Mouse (Mus musculus): ENCODE measurements around the gene Lgals3bp. TPM values are rescaled to one million over a fixed set of nuclear protein-coding genes. Genes with fewer than 3 reads are reported as not detected.

Lgals3bp gene
- total and polyA plus RNA-seq, 3 experiments = 3.0 to 18.3 TPM; not detected in 1

DNA sequence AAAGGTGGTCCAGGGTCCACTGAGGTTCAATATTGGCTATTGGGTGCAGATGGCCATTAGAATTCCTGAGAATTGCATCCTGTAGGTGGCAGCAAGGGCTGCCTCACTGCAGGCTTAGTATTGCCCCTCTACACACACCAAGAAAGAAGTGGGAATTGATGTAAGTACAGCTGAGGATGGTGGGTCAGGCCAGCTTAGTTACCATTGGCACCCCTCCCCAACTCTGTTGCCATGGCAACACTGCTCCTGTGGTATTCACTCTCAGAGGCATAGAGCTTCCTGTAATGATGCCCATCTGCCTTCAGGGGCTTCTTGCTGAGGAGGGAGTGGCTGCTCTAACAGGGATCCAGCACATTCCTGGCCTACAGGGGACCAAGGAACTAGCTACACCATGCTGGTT lies 26.9 kb downstream of the Lgals3bp start:
- H3K9me3 ChIP-seq (replicated peaks; ENCODE audit: insufficient read depth, low read length) = no peaks in the 10 kb centered on the region
- H3K36me3 ChIP-seq (ENCODE audit: control insufficient read depth in 1 of 2, insufficient read depth in 2 of 2, low read length in 2 of 2) = no peaks in the 10 kb centered on the region
- H3K27me3 ChIP-seq (ENCODE audit: control insufficient read depth in 1 of 2, insufficient read depth in 2 of 2, low read length in 2 of 2) = peaks cover 0 to 3% of the 10 kb centered on the region in 2 experiments; a peak in 2 of 4 replicates
- no peaks in the 10 kb centered on the region for H3K79me2 ChIP-seq (ENCODE audit: control insufficient read depth, insufficient read depth, low read length, poor library complexity)
- 0 out of 4 replicates have a peak, but pooled peaks cover 0 to 2% of the 10 kb centered on the region in 2 experiments for H3K4me1 ChIP-seq (ENCODE audit: control insufficient read depth in 1 of 2, insufficient read depth in 2 of 2, low read length in 2 of 2)
- H3K4me3 ChIP-seq (ENCODE audit: control insufficient read depth in 1 of 2, insufficient read depth in 1 of 2, low read depth in 2 of 2, low read length in 2 of 2) = no peak overlapping the region
- no peak overlapping the region for H3K27ac ChIP-seq (ENCODE audit: control insufficient read depth, low read depth, low read length)
- no peak for DNase-seq (ENCODE audit: low read depth, low spot score)
- TF ChIP-seq CTCF (IDR thresholded peaks at IDR 0.05 in 2 of 3, conservative IDR thresholded peaks at IDR 0.05 in 1 of 3; ENCODE audit: control insufficient read depth in 1 of 3, insufficient read depth in 1 of 3, low read depth in 2 of 3, low read length in 3 of 3, poor library complexity in 1 of 3, severe bottlenecking in 1 of 3) (no peak), ELF1 (IDR thresholded peaks at IDR 0.05; ENCODE audit: low read depth, low read length) (no peak), CHD1 (IDR thresholded peaks at IDR 0.05; ENCODE audit: low read depth, low read length) (no peak), ZMIZ1 (IDR thresholded peaks at IDR 0.05; ENCODE audit: low read depth, low read length) (no peak), TBP (IDR thresholded peaks at IDR 0.05; ENCODE audit: low read depth, low read length) (no peak), CHD2 (IDR thresholded peaks at IDR 0.05; ENCODE audit: low read length) (no peak), USF2 (IDR thresholded peaks at IDR 0.05; ENCODE audit: borderline replicate concordance in 1 of 2, insufficient read depth in 1 of 2, low read depth in 1 of 2, low read length in 2 of 2) (no peak), JUND (IDR thresholded peaks at IDR 0.05; ENCODE audit: low read depth, low read length) (no peak)
- no peak overlapping the region for H3K9ac ChIP-seq (ENCODE audit: control insufficient read depth, low read depth, low read length, poor library complexity, severe bottlenecking)

DNA sequence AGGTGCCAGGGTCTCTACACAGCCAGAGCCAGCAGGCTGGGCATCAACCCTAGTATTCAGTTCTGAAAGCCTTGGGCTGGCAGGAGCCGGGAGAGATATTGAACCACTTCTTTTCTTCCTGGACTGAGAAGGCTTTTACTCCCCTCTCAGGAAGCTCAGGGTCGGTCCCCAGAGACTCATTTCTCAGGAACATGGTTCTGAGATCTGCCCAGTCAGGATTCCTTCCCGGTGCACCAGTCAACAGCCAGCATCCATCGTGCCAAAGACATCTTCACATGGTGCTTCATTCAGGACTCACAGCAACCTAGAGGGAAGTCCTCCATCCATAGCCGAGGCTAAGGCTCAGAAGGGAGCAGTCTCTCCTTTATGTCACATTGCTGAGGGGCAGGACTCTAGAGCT lies 27.4 kb downstream of the Lgals3bp start:
- Histone ChIP-seq H3K9me3 (replicated peaks; ENCODE audit: insufficient read depth, low read length) (no peaks in the 10 kb centered on the region), H3K4me1 (ENCODE audit: control insufficient read depth in 1 of 2, insufficient read depth in 2 of 2, low read length in 2 of 2) (0 out of 4 replicates have a peak, but pooled peaks cover 0 to 2% of the 10 kb centered on the region in 2 experiments), H3K27me3 (ENCODE audit: control insufficient read depth in 1 of 2, insufficient read depth in 2 of 2, low read length in 2 of 2) (peaks cover 0 to 5% of the 10 kb centered on the region in 2 experiments; a peak in 2 of 4 replicates), H3K27ac (ENCODE audit: control insufficient read depth, low read depth, low read length) (no peak overlapping the region), H3K79me2 (ENCODE audit: control insufficient read depth, insufficient read depth, low read length, poor library complexity) (no peaks in the 10 kb centered on the region), H3K9ac (ENCODE audit: control insufficient read depth, low read depth, low read length, poor library complexity, severe bottlenecking) (no peak overlapping the region), H3K4me3 (ENCODE audit: control insufficient read depth in 1 of 2, insufficient read depth in 1 of 2, low read depth in 2 of 2, low read length in 2 of 2) (no peak overlapping the region), H3K36me3 (ENCODE audit: control insufficient read depth in 1 of 2, insufficient read depth in 2 of 2, low read length in 2 of 2) (no peaks in the 10 kb centered on the region)
- DNase-seq (ENCODE audit: low read depth, low spot score) = no peak
- no peak for TF ChIP-seq POLR2AphosphoS5 (IDR thresholded peaks at IDR 0.05; ENCODE audit: borderline replicate concordance, low read depth, low read length)
- TF ChIP-seq ZKSCAN1 (IDR thresholded peaks at IDR 0.05; ENCODE audit: low read depth, low read length) = no peak
- TF ChIP-seq POLR2AphosphoS2 (IDR thresholded peaks at IDR 0.05; ENCODE audit: low read length) = no peak
- TF ChIP-seq MEF2A (IDR thresholded peaks at IDR 0.05; ENCODE audit: extremely low read depth, insufficient replicate concordance, low read depth, low read length, poor library complexity, severe bottlenecking) = no peak
- no peak for TF ChIP-seq ZNF384 (IDR thresholded peaks at IDR 0.05; ENCODE audit: low read depth, low read length)
- TF ChIP-seq TCF12 (IDR thresholded peaks at IDR 0.05; ENCODE audit: low read depth, low read length) = no peak
- no peak for TF ChIP-seq TBP (IDR thresholded peaks at IDR 0.05; ENCODE audit: low read depth, low read length)
- no peak for TF ChIP-seq SIN3A (IDR thresholded peaks at IDR 0.05; ENCODE audit: low read length)
- TF ChIP-seq CTCF (IDR thresholded peaks at IDR 0.05 in 2 of 3, conservative IDR thresholded peaks at IDR 0.05 in 1 of 3; ENCODE audit: control insufficient read depth in 1 of 3, insufficient read depth in 1 of 3, low read depth in 2 of 3, low read length in 3 of 3, poor library complexity in 1 of 3, severe bottlenecking in 1 of 3) = no peak
- no peak for TF ChIP-seq ZMIZ1 (IDR thresholded peaks at IDR 0.05; ENCODE audit: low read depth, low read length)
- no peak for TF ChIP-seq CHD2 (IDR thresholded peaks at IDR 0.05; ENCODE audit: low read length)
- no peak for TF ChIP-seq MYC (IDR thresholded peaks at IDR 0.05; ENCODE audit: low read depth, low read length)
- TF ChIP-seq TAL1 (IDR thresholded peaks at IDR 0.05; ENCODE audit: low read length) = no peak
- no peak for TF ChIP-seq NRF1 (IDR thresholded peaks at IDR 0.05; ENCODE audit: insufficient read depth, low read depth, low read length, poor library complexity, severe bottlenecking)
- TF ChIP-seq USF1 (IDR thresholded peaks at IDR 0.05; ENCODE audit: low read depth, low read length) = no peak
- no peak for TF ChIP-seq SMC3 (IDR thresholded peaks at IDR 0.05; ENCODE audit: low read depth, low read length)
- no peak for TF ChIP-seq HCFC1 (IDR thresholded peaks at IDR 0.05; ENCODE audit: low read depth, low read length)
- no peak for TF ChIP-seq MAFK (IDR thresholded peaks at IDR 0.05; ENCODE audit: borderline replicate concordance, low read depth, low read length)
- TF ChIP-seq POLR2A (IDR thresholded peaks at IDR 0.05; ENCODE audit: control insufficient read depth in 1 of 2, insufficient read depth in 1 of 2, low read depth in 1 of 2, low read length in 2 of 2, poor library complexity in 1 of 2) = no peak
- no peak for TF ChIP-seq UBTF (IDR thresholded peaks at IDR 0.05; ENCODE audit: borderline replicate concordance, insufficient read depth, low read depth, low read length)

Measured in MEL (cell line).